Mouse (Mus musculus) adrenal gland, postnatal 14 days (tissue): ENCODE data around the gene Fosb. TPM values are rescaled to one million over a fixed set of nuclear protein-coding genes. Genes with fewer than 3 reads are reported as not detected.

ENCODE experiments used
- DNase-seq: peaks from one replicate; pipeline ENCODE4 v3.0.0; 2021; ENCODE audit warnings: mixed read lengths
- total RNA-seq: library from RNA; stranded (reverse); gene quantifications from 2 replicates; pipeline ENCODE4 v1.2.3, GENCODE M21; 2021

The Fosb gene
- total RNA-seq, 1 experiment from 2014 or later: 22.4 TPM

GRCm38 (mm10) chr7:19281680-19282304 lies 28.1 kb downstream of the Fosb start:
- peak; percentile 70 for DNase-seq

GRCm38 (mm10) chr7:19279581-19280114 lies 30.2 kb downstream of the Fosb start, which contains the start of gene Ppm1n:
Gene Ppm1n, minus strand, starts transcription at chr7:19280064.
- no peak for DNase-seq

GRCm38 (mm10) chr7:19279052-19279451 lies 30.8 kb downstream of the Fosb start:
- no peak for DNase-seq

- DNase-seq: no peak
Measured at GRCm38 (mm10) chr7:19276253-19276652, 33.6 kb downstream of the Fosb start.

- peak; percentile 87 for DNase-seq
Measured at GRCm38 (mm10) chr7:19272173-19272764, 37.6 kb downstream of the Fosb start.

- peak; percentile 92 for DNase-seq
Measured at GRCm38 (mm10) chr7:19271238-19272172, 38.3 kb downstream of the Fosb start, which contains the start of gene Vasp. Gene Vasp, minus strand, starts transcription at chr7:19271817.

GRCm38 (mm10) chr7:19270509-19271237 lies 39.2 kb downstream of the Fosb start:
- DNase-seq: peak; percentile 43

- peak; percentile 82 for DNase-seq
Measured at GRCm38 (mm10) chr7:19269721-19270441, 40.0 kb downstream of the Fosb start.

GRCm38 (mm10) chr7:19268993-19269681 lies 40.7 kb downstream of the Fosb start:
- DNase-seq: no peak

GRCm38 (mm10) chr7:19267051-19267450 lies 42.8 kb downstream of the Fosb start:
- no peak for DNase-seq

- DNase-seq: no peak
Measured at GRCm38 (mm10) chr7:19265928-19266822, 43.7 kb downstream of the Fosb start.

- peak; percentile 49 for DNase-seq
Measured at GRCm38 (mm10) chr7:19265147-19265546, 44.7 kb downstream of the Fosb start.

GRCm38 (mm10) chr7:19258336-19258735 lies 51.5 kb downstream of the Fosb start:
- peak; percentile 54 for DNase-seq

- peak; percentile 83 for DNase-seq
Measured at GRCm38 (mm10) chr7:19257390-19258022, 52.3 kb downstream of the Fosb start.

GRCm38 (mm10) chr7:19256567-19256966 lies 53.3 kb downstream of the Fosb start:
- no peak for DNase-seq

- no peak for DNase-seq
Measured at GRCm38 (mm10) chr7:19255395-19255794, 54.5 kb downstream of the Fosb start.

- DNase-seq: no peak
Measured at GRCm38 (mm10) chr7:19253437-19253836, 56.4 kb downstream of the Fosb start.
